Mouse (Mus musculus) spleen, postnatal 4 days (tissue): ENCODE measurements around the gene Fam126a.

Experiments
- DNase-seq, 2 experiments: peaks; one replicate each; pipeline ENCODE4 v3.0.0; 2022; ENCODE audit warnings: low spot score in 2 of 2

The Fam126a gene

DNA sequence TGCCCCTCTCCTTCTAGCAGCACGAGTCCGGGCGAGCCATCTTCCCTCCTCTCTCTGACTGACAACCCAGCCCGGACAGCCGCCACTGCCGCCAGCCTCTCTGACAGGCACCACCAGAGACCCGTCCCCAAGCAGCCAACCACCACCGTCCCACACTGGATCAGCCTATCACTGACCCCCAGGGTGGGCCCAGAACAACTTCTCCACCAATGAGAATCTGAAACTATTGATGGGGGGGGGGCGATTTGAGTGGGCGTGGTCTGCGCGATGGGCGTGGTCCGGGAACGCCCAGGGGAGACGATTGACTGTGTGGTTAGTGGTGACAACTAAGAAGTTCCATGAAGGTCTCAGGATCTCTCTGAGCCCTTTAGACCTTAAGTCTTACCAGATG is at the start of gene Fam126a:
Fam126a (minus strand) TSS at position 112 of the 391 bp plus-strand sequence.
- DNase-seq: peak; percentile 94 to 95

- no peak for DNase-seq
Observed at GRCm38 (mm10) chr5:24078420-24079179, 48.1 kb upstream of the Fam126a start.

DNA sequence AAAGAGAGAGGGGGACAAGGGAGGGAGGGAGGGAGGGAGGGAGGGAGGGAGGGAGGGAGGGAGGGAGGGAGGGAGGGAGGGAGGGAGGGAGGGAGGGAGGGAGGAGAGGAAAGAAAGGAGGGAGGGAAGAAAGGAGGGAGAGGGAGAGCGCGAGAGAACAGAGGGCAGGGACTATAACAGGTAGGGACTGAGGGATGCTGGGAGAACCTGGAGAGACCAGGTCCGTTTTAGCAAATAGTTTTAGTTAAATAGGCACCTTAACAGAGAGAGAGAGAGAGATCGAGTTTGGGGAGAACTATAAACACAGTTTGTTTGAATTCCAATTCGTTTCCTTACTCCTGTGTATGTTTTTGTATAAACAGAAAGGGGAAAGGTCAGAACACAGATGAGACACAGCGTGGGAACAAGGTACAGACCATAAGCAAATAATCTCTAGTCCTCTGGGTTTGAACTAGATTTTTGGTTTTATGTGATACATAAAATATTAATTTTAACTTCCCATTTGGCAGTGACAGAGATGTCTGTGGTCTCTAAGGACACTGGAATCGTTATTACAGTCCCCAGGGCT is 47.3 kb upstream of the Fam126a start:
- no peak for DNase-seq

GRCm38 (mm10) chr5:24076986-24077718 is 46.7 kb upstream of the Fam126a start:
- peak; percentile 51 to 74 for DNase-seq

DNA sequence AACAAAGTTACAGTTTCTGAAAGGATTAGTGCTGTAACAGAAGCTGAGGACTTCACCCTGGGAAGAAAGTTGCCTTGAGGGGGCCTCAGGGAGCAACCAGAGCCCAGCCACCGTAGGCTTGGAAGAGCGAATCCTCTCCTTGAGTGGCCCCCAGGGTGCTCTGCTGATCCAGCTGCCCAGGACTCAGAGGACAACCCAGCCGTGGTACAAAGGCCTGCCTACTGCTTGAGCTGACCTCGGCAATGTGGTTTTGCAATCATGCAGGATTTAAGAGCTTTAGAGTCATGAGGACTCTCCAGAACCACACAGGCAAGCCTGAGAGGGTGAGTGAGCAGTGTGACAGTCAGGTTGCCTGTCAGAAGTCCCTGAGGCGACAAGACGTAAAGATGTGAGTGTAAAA is 41.5 kb upstream of the Fam126a start:
- no peak for DNase-seq

- no peak for DNase-seq
Observed at GRCm38 (mm10) chr5:24068955-24069354, 38.5 kb upstream of the Fam126a start.

DNA sequence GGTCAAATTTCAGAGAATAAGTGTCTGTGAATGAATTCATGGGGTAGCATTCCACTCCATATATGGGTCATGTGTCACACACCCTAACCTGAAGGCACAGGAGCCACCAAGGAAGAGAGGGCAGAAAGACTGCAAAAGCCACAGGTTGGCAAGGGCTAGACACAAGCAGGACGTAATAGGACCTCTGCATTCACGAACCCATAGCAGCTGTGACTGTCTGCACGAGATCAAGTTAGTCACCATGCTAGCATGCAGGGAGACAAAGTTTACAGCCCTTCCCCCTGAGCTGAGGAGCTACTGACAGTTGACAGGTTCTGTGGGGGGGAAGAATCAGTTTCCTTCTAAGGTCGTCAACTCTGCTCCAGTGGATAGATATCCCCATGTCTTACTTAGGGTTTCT is 33.1 kb upstream of the Fam126a start:
- DNase-seq: no peak

- DNase-seq: no peak
Observed at GRCm38 (mm10) chr5:24063034-24063433, 32.5 kb upstream of the Fam126a start.

DNA sequence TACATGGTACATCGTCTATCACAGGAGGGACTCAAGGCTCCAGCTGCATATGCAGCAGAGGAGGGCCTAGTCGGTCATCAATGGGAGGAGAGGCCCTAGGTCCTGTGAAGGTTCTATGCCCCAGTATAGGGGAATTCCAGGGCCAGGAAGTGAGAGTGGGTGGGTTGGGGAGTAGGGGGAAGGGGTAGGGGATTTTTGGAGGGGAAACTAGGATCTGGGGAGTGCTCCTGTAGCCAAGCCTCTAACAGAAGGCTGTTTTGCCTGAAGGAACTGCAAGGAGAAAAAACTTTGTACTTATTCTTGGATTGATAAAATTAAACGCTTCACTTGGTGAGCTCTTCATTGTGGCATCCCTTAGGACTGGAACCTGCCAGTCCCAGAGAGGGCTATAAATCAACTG is 30.5 kb upstream of the Fam126a start:
- no peak for DNase-seq

DNA sequence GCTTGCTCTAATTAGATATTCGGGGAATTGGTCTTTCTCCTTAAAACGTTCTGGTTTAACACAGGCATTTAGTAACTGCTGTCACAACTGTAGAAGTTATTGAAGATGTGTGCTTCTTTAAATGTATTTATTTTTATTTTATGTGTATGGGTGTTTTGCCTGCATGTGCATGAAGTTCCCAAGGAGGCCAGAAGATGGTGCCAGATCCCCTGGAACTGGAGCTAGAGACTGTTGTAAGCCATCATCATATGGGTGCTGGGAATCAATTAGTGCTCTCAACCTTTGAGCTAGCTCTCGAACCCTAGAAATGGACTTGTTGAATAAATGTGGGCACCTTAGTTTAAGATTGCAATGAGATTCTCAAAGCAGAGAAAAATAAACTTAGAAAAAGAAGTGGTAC is 27.1 kb upstream of the Fam126a start:
- DNase-seq: no peak

GRCm38 (mm10) chr5:24056865-24057264 is 26.4 kb upstream of the Fam126a start:
- no peak for DNase-seq

DNA sequence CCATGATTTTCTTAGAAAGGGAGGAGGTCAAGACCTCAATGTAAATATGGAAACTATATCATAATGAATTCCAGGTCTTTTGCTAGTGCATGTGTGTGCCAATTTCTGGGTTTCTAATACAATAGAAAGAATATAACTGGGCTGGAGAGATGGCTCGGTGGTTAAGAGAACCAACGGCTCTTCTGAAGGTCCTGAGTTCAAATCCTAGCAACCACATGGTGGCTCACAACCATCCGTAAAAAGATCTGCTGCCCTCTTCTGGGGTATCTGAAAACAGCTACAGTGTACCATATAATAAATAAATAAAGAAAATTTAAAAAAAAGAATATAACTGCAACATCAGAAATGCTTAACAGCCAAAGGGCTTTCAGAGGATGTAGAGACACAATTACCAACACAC is 23.9 kb upstream of the Fam126a start:
- no peak for DNase-seq

DNA sequence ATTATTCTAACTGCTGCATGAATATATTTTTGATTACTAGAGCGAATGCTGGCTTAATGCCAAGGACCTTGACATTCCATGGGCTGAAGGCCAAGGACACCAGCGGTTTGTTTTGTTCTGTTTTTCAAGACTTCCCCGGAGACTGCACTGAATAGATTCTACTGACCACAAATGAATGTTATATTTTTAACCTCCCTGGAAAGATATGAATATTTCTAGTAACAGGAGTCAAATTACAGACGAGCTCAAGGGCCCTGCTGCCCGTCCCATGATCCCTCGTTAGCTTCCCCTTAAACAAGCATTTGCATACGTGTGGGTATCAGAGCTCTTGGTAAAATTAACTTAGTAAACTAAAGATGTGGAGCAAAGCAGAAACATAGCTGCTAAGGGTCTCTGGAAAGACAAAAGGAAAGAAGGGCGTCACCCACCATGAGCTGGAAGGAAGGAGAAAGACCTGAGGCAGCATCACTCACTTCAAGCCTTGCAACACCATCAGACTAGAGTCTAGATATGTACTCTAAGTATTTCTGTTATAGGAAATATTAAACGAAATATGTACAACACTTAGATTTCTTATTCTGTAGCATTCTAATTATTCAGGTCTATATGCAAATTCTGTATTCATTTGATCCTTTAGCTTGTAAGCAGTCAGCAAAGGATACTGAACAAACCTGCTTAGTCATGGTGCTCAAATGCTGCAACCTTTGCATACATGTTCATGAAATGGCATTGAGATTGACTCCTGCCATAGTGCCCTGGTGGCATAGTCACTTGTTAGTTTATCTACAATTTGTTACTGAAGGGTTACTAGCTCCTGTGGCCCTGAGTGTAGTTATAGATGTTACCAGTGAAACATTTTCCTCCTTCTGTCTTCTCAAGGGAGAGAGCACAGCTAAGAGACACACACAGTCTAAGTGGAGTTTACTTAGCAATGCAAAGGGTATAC is 23.0 kb upstream of the Fam126a start:
- no peak for DNase-seq

GRCm38 (mm10) chr5:24051755-24052675 is 21.5 kb upstream of the Fam126a start:
- DNase-seq: no peak

- DNase-seq: no peak
Observed at GRCm38 (mm10) chr5:24047821-24048220, 17.3 kb upstream of the Fam126a start.

DNA sequence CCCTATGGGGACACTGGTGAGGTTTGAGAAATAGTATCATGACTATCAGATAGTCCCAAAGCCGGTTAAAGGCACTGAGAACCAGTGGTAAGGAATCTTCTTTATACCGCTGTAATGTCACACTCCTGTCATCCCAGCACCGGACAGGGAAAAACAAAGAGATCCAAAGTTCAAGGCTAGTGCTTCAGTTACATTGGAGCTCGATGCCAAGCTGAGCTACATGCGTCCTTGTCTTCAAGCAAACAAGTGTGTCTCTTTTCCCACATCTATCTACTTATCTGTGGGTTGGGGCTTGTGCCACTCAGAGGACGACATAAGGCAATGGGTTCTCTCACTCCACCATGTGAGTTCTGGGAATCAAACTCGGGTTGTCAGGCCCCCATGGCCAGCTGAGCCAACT is 16.5 kb upstream of the Fam126a start:
- DNase-seq: no peak

DNA sequence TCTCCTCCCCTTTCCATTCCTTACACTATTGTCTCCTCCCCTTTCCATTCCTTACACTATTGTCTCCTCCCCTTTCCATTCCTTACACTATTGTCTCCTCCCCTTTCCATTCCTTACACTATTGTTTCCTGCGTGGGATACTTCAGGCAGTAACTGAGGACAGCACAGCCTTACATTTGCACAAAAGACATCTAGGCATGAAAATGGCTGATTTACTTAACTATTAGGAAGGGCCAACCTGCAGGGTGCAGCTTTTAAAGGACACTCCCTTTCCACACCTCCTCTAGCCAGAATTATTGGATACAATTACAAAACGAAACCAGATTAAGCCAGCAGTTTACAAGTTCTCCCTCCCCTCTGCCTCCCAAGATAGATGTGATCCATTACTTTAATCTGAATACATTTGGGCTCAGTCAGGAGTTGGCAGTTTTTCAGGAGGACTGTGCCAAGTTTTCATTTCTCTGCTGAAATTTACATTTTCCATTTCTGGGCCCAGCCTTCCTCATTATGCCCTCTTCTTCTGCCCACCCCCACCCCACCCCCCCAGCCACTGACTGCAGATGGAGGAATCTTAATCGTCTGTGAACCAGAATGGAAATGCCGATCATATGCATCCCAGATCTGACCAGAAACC is 15.6 kb upstream of the Fam126a start:
- DNase-seq: no peak

DNA sequence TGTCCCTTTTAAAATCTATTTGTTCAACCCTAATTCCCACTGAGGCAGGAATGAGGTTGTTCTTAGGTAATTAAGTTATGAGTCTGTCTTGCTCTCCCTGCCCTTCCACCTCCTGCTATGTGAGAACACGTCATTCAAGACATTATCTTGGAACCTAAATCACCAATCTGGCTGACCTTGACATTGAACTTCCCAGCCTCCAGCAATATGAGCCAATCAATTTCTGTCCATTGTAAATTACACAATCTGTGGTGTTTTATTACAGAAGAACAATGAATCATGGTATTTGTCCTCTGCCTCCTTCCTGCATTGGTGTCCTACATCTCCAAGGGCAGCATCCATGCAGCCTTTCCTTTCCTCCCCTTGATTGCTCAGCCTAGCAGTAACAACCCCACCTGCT is 13.9 kb upstream of the Fam126a start:
- DNase-seq: no peak

GRCm38 (mm10) chr5:24043367-24043766 is 12.9 kb upstream of the Fam126a start:
- no peak for DNase-seq

DNA sequence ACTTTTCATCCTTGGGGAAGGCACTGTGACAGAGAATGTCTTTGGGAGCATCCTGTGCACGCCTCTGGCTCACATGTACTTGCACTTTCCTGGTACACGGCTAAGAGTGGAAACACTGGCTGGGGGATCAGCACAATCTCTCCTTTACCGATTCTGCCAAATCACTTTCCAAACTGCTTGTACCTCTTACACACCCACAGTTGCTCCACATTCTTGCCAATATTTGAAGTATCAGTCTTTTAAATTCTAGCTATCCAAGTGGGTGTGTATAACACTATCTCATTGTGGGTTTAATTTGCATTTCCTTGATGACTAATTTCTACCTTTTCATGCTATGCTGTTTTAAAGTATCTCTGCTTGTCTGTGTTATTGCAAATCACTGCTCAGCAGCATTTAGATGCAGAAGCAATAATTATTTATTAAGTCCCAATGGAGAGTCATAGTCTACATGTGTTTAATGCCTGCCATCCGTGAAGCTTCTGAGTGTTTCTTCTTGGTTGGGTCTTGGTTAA is 10.9 kb upstream of the Fam126a start:
- DNase-seq: no peak
